Mouse (Mus musculus): ENCODE data around the gene Rpl23a. TPM values are rescaled to one million over a fixed set of nuclear protein-coding genes. Genes with fewer than 3 reads are reported as not detected.

The Rpl23a gene
- total RNA-seq (2021) = 100 to 1,000 TPM; 878 to 942 TPM
- long read RNA-seq, transcript Rpl23a-201 (5 exons, 560 nt) = major isoform, 205 of 215 reads
- long read RNA-seq, transcript Rpl23a-202 (4 exons, 588 nt) = minor isoform, 9 of 215 reads
- long read RNA-seq, partial matches to known transcripts = 0 of 215 reads
- long read RNA-seq, other reads (novel, unspliced or antisense) = 1 of 215 reads

- DNase-seq (ENCODE audit: low spot score in 2 of 2) = peak; percentile 76 to 83
These were observed at the start of gene Rpl23a for GRCm38 (mm10) chr11:78182961-78183844. Rpl23a (minus strand) TSS chr11:78183584.

DNA sequence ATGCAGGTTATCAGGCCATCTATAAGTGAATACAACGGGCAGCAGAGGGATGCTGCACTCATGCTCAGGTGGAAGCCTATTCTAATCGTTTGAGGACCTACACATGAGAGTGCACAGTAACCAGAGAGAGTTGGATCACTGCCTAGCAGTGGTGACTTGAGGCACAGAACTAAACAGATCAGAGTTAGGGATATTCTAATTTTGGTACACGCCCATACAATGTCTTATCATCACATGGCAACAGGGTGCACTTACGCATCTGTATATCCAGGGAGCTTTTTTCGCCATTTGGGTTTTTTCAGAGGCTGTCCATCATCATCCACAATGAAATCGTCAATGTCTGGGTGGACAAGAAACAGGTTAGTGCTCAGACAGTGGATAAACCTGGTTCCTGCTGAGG lies 48.1 kb upstream of the Rpl23a start:
- DNase-seq (ENCODE audit: low spot score in 2 of 2) = no peak

DNA sequence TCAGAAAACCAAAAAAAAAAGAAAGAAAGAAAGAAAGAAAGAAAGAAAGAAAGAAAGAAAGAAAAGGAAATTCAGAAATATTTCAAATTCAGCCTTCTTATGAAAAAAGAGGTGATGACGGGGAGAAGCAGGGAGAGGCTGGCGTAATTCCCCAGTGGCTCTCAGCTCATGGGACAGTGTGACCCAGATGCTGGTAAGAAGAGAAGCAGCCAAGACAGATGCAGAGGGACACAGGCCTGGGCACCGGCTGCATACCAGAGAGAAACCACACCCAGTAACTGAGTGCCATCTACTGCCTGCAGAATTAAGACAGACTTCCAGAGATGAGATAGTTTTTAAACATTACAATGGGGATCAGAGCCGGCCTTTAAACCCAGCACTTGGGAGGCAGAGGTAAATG lies 40.2 kb upstream of the Rpl23a start:
- DNase-seq (ENCODE audit: low spot score in 2 of 2) = no peak

DNA sequence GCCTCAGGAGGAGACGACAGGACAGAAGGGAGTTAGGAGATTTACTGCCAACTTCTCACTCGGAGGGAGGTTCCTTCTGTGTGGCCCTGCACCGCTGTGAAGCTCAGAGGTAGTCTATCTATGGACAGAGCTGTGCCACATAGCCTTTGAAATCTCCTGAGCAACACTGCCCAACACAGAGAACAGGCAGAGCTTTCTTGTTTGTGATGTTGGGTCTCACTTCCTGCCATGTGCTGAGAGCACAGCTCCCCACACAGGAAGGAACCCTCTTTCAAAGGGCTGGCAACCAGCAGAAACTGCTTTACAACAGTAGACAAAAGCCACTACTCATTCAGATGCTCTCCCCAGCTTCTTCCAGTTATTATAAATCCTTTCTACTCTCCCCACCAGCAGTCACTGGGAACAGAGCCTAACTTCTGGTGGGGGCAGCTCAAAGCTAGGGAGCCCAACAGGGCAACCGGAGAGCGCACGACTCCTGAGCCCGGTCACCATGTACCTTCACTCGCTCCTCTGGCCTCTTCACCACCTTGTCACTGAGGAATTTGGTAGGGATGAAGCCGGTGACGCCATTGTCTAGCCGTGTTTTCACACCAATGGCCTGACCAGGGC lies 32.4 kb upstream of the Rpl23a start:
- peak; percentile 17 to 38 for DNase-seq (ENCODE audit: low spot score in 2 of 2)

- DNase-seq (ENCODE audit: low spot score in 2 of 2) = no peak
These were observed 29.9 kb upstream of the Rpl23a start for GRCm38 (mm10) chr11:78213086-78213817.

DNA sequence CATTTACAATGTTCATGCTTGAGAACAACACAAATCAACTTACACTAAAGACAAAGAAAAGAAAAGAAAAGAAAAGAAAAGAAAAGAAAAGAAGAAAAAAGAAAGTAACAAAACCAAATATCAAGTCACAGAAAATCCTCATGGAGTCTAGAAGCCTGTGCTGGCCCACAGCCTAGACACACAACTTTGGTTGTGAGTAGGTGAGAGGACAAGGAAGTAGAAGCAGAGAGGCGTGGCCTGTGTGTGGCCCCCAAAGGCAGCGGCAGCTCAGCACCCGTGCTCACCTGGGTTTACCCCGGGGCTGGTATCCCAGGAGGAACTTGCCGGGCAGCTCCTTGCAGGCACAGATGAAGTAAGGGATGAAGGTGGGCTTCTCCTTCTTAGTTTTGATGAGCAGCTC lies 28.1 kb upstream of the Rpl23a start:
- no peak for DNase-seq (ENCODE audit: low spot score in 2 of 2)

DNA sequence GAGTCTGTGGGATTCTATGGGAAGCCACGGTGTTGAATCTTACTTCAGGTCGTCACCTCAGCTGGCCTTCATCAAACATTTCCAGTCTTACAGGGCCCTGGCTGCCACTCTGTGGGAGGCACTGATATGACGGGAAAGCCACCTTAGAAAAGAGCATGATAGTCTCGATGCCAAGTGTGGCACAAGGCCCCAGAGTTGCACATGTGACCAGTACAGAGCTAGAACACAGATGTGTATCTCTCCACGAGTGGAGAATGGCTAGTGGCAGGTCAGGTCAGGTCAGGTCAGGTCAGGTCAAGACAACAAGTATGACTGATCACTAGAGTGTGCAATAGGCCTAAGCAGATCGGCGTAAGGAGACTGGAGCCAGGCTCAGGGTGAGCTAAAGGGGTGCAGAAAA lies 27.2 kb upstream of the Rpl23a start:
- DNase-seq (ENCODE audit: low spot score in 2 of 2) = no peak

DNA sequence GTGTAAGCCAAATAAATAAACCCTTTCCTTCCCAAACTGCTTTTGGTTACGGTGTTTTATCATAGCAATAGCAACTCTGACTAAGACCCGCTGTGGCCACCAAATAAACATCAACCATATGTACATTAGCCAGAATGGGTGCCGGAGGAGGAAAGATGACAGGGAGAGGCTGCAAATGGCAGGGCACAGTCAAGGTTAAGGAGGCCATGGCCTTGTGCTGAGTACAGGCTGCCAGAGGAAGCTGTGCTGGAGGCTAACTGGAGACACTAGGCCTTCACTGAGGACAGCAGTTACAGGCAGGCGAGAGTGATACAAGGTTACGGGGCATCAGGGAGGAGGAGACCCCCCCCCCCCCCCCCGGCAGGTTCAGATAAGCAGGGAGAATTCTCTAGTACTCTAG lies 26.5 kb upstream of the Rpl23a start:
- DNase-seq (ENCODE audit: low spot score in 2 of 2) = no peak

- DNase-seq (ENCODE audit: low spot score in 2 of 2) = no peak
These were observed 23.8 kb upstream of the Rpl23a start for GRCm38 (mm10) chr11:78207190-78207589.

DNA sequence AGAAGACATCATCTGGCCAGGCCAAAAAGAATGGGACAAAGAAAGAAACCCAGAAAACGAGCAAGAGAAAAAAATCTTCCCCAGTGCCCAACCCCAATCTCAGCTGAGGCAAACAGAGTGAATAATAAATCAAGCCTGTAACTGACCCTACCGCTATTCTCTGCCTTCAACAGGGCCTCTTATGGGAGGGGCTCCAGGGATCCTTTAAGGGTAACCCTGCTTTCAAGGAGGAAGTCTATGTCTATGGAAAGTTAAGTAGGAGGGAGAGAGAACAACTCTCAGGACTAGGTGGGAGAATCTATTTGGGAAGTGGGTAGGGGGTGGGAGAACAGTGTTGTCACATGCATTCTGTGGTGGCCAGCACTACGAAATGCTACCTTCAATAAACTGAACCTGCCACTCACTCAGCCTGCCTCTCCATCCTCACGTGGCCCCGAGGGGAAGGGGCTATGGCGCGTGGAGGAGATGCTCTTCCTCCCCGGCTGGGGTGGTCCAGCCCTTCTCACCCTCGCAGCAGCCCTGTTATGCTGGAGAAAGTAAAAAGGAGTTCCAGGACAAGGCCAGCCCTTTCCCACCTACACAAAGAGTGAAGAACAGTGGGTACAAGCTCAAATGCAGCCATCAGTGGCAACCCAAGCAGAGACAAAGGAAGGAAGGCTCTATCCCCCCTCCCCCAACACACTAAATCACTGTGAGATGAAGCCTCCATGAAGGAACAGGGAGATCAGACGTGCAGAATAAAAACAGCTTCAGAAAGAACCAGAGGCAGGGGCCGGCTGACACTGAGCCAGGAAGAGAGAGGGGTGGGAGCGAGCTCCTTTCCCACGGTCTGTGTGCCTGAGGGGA lies 22.2 kb upstream of the Rpl23a start:
- no peak for DNase-seq (ENCODE audit: low spot score in 2 of 2)

- DNase-seq (ENCODE audit: low spot score in 2 of 2) = no peak
These were observed 20.9 kb upstream of the Rpl23a start for GRCm38 (mm10) chr11:78204287-78204686.

GRCm38 (mm10) chr11:78202372-78202771 lies 19.0 kb upstream of the Rpl23a start:
- DNase-seq (ENCODE audit: low spot score in 2 of 2) = no peak

DNA sequence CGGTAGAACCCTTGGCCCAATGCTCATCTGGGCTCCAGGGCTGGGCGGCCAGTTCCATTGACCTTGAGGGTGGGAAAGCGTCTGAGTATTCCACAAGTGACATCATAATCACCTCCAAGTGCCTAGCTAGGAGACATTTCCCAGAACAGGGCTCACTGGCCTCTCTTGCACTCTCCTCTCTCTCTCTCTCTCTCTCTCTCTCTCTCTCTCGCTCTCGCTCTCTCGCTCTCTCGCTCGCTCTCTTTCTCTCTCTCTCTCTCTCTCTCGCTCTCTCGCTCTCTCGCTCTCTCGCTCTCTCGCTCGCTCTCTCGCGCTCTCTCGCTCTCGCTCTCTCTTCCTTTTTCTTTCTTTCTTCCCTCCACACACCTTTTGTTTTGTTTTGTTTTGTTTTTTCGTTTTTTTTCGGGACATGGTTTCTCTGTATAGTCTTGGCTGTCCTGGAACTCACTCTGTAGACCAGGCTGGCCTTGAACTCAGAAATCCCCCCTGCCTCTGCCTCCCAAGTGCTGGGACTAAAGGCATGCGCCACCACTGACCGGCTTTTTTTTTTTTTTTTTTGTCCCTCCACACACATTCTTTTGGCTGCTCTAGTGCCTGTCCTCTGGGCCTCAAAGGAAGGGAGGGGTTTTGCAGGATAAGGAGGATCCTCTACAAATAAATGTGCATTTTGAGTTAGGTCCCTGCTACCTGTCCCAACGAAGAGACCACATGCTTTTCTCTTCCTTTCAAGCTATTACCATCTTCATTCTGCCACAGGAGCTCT lies 11.9 kb upstream of the Rpl23a start:
- no peak for DNase-seq (ENCODE audit: low spot score in 2 of 2)

DNA sequence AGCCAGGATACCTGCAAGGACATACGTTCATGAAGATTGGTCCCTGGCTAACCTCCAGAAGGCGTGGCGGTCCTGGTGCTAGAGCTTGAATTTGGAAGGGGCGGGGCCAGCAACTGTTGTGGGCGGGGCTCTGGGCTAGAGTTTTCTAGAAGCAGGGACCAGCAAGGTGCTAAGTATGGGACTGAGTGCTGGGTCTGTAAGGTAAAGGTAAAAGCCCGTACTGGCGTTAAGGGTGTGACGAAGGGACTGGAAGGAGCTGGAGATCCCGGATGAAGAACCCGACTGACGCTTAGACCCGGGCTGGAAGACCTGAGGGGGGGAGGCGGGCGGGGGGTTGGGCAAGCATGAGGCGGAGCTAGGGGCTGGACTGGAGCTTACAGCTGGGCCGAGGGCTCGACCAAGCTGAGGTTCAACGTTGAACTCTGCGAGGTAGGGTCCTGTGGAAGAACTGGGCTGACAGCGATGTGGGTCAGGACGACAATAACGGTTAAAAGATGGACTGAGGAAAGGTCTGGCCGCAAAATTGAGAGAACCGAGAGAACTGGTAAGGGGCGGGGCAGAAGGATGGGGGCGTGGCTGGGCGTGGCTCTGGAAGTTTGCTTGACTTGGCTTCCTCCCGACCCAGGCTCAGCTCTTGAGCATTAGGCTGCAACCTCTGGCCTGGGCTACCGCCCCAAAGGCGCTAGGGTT lies 11.2 kb upstream of the Rpl23a start:
- peak; percentile 55 to 68 for DNase-seq (ENCODE audit: low spot score in 2 of 2)

GRCm38 (mm10) chr11:78193113-78193512 lies 9.7 kb upstream of the Rpl23a start, which contains the start of gene Proca1:
Proca1 (plus strand) TSS chr11:78193392.
- no peak for DNase-seq (ENCODE audit: low spot score in 2 of 2)

DNA sequence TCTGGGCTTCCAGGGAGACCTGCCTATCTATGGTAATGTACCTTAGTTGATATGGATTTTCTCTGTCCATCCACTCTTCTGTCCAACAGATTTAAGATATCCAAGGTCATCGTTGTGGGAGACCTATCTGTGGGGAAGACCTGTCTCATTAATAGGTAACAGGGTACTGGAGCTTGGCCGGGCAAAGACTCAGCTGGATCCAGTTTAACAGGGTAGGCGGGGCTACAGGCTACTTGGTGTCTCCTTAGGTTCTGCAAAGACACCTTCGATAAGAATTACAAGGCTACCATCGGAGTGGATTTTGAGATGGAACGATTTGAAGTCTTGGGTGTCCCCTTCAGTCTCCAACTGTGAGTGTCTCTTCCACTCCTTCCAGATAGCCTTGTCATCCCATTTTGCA lies 6.7 kb upstream of the Rpl23a start:
- DNase-seq (ENCODE audit: low spot score in 2 of 2) = no peak

DNA sequence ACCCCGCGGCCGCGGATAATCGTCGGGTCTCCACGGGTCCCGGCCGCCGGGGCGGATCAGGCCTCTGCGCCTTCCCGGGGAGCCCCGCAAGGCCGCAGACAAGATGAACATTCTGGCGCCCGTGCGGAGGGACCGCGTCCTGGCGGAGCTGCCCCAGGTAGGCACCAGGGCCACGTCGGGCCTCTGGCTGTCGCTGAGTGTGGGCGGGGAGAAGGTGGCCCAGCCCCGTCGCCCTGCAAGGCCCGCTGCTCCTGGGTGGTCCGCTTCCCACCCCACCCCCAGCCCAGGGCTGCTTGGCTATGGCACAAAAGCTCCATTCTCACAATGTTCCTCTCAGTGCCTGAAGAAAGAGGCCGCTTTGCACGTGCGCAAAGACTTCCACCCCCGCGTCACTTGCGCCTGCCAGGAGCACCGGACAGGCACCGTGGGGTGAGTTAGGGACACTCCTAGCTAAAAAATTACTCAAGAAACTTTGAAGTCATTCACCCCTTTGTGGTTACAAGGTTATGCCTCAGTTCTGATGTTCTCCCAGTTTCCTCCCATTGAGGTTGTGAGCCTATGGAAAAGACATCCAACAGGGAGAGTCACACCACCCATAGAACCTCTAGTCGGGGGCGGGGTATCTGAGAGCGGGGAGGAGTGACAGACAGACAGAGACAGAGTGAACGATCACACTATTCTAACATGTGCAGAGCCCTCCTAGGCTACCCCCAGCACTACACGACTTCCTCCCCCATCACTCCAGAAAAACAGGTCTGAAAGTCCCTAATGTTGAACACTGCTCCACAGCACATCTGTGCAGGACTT lies 6.1 kb upstream of the Rpl23a start:
- peak; percentile 79 to 83 for DNase-seq (ENCODE audit: low spot score in 2 of 2)
